Mouse (Mus musculus): ENCODE results near the gene Jade2.

DNA sequence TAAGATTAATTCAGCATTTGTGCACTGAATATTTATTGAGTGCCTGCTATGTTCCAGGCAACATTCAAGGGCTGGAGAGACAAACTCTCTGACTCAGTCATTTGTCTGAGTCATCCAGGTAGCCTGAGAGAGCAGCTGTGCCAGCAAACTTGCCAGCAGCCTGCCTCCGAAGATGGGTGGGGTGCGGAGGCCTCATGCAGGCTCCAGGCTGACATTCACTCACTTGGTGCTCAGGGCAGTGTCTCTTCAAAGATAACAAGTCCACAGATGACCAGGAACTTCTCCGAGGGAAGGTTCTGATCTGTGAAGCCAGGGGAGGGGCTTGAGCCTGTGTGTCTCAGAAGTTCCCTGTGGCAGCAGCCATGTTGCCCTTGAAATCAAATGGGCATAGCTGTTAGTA lies 8.6 kb upstream of the Jade2 start:
- TF ChIP-seq POLR2A (IDR thresholded peaks at IDR 0.05; ENCODE audit: control insufficient read depth, extremely low read depth, insufficient read depth, low read length, poor library complexity) (no peak), CTCF (IDR thresholded peaks at IDR 0.05; ENCODE audit: borderline replicate concordance, control insufficient read depth, extremely low read depth, insufficient read depth, low read length, poor library complexity) (no peak)

Data from thymus, adult 2 months (tissue).